Mouse (Mus musculus): ENCODE measurements at regions not wholly inside any gene's neighbourhood (a gene's known extent, or its start where the extent isn't known, plus 50 kb on each side); places are given as distances from the start of the nearest gene placed in this dataset.

DNA sequence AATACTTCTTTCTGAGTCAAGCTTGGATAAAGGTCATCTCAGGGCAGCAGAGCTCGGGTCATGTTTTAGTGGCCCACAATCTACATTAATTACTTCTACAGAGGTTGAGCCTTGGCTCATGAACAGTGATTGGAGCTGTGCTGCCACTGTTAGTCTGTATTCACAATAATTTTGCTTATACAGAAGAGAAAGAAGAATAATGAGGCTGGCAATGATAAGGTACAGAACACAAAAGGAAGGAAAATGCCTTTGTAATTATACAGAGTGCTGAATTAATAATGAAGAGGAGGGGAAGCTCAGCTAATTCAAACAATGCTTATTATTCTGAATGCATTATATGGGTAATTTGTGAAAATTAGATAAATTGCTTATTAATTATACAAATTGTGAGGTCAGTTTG lies 573.9 kb upstream of the Cblb start:
- DNase-seq, result no peak

- no peak for DNase-seq
These were observed 555.3 kb upstream of the Cblb start for GRCm38 (mm10) chr16:51475690-51476089.

GRCm38 (mm10) chr16:51496096-51496495 lies 534.9 kb upstream of the Cblb start:
- DNase-seq, result no peak

GRCm38 (mm10) chr16:51497777-51498176 lies 533.2 kb upstream of the Cblb start:
- DNase-seq, result no peak

- DNase-seq, result no peak
These were observed 513.9 kb upstream of the Cblb start for GRCm38 (mm10) chr16:51517079-51517478.

- no peak for DNase-seq
These were observed 510.3 kb upstream of the Cblb start for GRCm38 (mm10) chr16:51520762-51521161.

DNA sequence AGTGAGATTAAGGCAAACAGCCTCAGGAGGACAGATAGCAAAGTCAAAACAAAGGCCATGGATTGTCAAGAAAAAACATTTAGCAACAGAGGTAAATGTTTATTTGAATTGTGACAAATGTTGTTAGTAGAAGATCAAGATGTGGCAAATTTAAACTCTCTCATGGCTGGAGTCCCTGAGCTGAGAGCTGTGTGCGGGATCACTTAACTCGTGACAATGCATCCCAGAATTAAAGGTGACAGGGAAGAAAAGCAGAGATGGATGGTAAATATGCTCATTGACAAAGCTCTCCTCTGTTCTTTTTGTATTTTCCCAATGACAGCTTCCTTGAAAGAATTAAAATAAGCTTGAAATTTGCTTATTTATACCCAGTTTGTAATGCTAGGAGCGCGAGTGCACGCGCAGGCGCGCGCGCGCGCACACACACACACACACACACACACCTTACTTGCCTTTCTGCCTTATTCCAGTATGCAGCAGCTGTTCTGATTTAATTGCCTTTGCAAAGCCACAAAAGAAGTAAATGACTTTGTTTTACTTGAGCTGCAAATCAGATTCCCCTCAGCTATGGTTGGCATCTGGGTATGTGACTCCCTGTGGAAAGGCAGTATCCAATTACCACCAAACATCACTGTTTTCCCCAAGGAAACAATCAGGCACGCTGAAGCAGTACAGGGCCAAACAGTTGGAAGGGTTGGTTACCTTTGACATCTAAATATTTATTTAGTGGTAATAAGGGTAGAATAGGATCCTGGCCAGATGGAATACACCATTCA lies 509.5 kb upstream of the Cblb start:
- no peak for DNase-seq

GRCm38 (mm10) chr16:51524023-51524422 lies 507.0 kb upstream of the Cblb start:
- no peak for DNase-seq

DNA sequence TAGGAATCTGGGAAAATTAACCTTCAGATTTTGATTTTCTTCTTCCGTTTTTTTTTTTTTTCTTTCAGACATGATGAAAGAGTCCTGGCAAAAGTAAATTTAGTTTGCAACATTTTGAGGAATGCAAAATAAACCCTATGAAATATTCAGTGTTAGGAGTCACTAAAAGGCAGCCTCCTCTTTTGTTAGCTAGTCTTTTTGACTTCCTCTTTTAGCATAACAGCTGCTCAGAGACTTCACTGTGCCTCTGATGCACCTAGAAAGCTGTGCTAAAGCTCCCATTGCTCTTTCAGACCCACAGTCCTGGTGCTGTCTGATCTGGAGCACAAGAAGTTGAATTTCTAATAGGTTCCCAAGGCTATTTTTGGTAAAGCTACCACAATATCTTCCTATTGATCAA lies 498.5 kb upstream of the Cblb start:
- DNase-seq, result no peak

- DNase-seq, result no peak
These were observed 487.3 kb upstream of the Cblb start for GRCm38 (mm10) chr16:51543769-51544168.

DNA sequence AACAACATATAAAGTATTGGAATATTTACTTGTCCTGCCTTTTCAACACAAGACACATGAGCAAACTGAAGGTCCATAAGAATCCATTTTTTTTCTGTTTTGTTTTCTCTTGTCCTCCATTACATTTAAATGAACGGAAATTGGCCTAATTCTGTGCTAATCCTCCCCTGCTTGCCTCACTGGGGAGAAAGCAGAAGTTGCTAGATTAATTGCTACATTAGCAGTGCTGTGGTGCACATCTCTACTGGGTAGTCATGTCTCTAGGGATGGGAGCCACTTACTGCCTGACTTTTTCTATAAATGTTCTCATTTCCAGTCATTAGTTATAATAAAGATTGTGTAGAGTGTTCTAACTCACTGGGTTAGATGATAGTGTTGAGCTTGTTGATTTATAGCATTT lies 484.0 kb upstream of the Cblb start:
- DNase-seq, result no peak

DNA sequence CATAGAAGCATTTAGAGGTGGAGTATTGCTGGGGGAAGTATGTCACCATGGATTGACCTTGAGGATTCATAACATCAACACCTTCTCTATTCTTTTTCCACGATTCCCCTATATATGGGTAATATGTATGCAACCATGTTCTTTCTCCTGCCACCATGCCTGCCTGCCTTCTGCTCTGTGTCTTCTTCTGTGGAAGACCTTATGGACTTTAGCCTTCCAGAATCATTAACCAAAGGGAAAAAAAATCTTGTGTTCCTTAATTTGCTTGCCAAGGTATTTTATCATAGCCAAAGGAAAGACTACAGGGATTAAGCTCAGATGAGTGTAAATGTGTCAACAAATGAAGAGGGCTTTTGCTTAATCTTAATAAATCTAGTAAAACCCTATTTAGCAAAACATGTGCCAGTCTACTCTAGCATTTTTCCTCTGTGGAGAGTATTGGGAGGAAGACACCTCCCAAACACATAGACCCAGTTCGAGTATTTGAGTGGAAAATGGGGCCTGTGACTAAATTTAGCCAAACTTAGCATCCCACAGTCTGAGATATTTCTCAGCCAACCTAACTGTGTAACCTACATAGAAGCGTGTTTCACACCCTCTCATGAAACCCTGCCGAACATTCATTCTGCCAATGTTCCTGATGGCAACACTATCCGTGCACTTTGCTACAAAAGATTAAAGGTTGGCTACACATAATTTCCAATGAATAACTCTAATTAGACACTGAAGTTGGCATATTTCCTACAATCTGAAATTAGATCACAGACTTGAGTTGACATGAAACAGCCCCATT lies 468.0 kb upstream of the Cblb start:
- no peak for DNase-seq

- no peak for DNase-seq
These were observed 467.0 kb upstream of the Cblb start for GRCm38 (mm10) chr16:51564064-51564463.

DNA sequence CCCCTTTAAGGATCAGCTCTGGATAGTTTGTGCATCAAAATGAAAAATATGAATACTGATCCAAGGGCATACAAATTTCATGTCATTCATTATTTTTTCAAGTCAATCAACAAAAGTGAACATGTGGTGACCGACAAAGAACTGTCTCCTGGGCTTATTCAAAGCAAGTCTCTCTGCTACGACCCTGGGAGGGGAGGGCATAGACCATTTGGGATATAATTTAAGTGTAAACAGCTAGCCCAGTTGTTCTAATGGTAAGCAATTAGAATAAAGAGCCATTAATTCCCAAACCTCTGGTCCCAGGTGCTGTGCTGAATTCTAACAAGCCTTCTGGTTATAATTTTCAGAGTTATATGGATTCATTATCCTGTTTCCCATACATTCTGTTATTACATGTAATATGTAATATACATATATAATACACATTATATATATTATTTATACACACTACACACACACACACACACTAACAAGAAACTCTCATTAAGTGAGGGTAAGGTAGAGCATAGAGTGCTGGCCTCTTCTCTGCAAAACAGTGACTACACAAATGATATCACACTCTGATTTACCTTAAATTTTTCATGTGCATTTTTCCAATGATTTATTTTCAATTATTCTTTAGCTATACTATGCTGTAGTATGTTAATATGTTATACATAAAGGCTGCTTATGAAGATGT lies 453.0 kb upstream of the Cblb start:
- no peak for DNase-seq

DNA sequence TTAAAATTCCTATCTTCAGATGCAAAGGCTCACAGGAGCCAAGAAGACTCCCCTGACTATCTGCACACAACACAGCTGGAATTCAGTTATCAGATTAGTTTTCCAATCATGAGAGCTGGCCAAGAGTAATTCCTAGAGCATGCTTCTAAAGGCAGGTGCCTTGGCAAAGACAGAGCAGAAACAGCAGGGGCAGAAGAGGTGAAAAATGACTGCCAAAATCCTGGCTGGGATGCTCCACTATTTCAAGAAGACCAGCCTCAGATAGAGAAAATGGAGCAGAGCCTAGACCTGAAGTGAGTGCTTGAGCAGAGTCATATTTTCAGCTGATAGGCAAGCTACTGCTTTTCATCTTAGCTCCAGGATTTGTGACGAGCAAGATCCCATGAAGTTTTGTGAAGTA lies 450.5 kb upstream of the Cblb start:
- no peak for DNase-seq

DNA sequence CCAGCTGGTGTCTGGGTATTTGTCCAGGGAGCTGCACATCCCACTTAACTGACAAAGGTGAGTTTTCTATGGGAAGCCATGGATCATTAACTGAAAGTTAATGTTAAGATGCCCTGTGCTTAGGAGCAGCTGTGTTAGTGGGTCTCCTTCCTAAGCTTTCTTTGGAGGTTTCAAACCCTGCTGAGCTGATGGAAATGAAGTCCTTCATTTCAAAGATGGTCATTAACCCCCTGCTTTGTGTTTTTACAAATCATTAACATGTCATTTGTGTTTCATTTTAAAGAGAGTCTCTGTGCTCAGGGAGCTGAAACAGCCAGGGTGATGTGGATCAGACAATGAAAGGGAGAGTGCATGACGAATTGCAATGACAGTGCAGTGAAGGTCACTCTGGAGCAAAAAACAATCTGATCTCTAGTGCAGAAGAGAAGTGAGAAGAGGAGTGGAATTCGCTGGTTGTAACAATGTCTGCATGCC lies 441.1 kb upstream of the Cblb start:
- no peak for DNase-seq

DNA sequence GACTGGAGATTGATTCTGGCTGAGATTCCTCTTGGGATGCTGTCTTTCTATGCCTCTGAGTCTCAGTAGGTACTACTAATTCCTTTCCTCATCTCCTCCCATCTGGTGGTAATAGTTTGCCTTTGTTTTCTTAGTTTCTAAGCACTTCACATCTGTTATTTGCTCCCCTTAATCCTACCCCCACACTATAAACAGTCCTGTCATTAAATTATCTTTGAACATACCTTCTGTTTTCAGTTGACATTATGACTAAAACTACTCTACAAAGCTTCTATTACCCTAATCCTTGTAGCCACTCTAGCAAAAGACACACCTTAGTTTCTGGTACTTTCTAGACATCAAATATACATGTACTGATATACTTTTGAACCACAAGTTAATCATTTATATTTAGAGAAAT lies 413.4 kb upstream of the Cblb start:
- no peak for DNase-seq

DNA sequence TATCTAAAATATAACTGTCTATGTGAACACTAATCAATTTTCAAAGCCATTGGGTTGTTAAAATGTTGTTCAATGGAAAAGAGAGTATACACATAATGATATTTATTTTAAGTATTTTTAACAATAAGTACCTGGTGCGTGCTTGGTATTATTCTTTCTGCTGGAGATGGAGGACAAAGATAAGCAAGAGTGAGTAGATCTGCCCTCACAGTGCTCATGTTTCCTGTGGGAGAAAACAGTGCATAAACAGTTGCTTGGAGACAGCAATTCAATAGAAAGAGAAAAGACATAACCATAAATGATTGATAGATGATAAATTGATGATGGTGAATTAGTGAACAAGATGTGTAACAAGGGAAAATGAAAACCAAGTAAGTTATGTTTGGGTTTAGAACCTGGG lies 384.4 kb upstream of the Cblb start:
- no peak for DNase-seq

DNA sequence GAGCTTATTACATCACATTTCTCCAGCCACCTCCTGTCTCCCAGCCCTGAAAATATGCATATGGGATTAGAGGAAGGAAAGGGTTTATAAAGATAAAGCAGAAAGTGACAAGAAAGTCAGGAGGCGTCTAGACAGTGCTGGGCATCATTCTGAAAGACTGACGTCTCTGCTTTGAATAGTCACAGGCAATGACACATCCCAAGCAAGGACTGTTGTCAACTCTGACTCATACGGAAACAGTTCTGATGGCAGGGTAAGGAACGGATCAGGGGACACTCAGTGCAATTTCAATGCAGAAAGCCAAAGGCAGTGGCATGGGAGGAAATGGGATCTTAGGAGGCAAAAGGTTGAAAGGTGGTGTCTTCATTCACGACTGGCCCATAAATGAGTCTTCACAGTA lies 380.9 kb upstream of the Cblb start:
- no peak for DNase-seq

GRCm38 (mm10) chr16:51650683-51651082 lies 380.3 kb upstream of the Cblb start:
- no peak for DNase-seq

- DNase-seq, result no peak
These were observed 369.3 kb upstream of the Cblb start for GRCm38 (mm10) chr16:51661693-51662092.

DNA sequence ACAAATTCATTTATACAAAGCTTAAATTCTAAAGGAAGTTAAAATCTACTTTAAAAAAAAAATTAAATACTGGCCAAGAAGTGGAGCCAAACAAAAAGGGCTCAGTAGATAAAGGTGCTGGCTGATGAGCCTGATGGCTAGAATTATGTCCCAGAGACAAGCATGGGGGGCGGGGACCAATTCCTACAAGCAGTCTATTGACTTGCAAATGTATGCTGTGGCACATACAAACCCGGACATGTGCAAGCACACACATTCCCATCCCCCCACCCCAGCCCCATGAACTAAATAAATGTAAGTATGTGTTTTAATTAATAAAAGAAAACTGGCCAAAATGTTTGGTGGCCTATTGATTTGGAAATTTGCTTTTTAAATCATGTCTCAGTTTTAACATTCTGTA lies 366.7 kb upstream of the Cblb start:
- DNase-seq, result no peak

GRCm38 (mm10) chr16:51675101-51675500 lies 355.9 kb upstream of the Cblb start:
- DNase-seq, result no peak

Data from adrenal gland, postnatal 25 days (tissue).